Mouse (Mus musculus) CH12.LX (cell line): ENCODE measurements around the gene Pmpca.

Source experiments
- POLR2A ChIP-seq: IDR thresholded peaks from 2 replicates; pipeline ENCODE4 v1.6.1; 2011; ENCODE audit warnings: low read depth, mild to moderate bottlenecking, improper control_type of control experiment, low read length
- SIN3A ChIP-seq: IDR thresholded peaks from 2 replicates; pipeline ENCODE4 v1.6.1; 2012; ENCODE audit warnings: low read length, improper control_type of control experiment, inconsistent platforms

GRCm38 (mm10) chr2:26439671-26440070 lies 50.5 kb downstream of the Pmpca start:
- no peak for TF ChIP-seq SIN3A
- TF ChIP-seq POLR2A = no peak
